9 mouse cellular contexts compared by ENCODE assay signal in the genomic region with DNA sequence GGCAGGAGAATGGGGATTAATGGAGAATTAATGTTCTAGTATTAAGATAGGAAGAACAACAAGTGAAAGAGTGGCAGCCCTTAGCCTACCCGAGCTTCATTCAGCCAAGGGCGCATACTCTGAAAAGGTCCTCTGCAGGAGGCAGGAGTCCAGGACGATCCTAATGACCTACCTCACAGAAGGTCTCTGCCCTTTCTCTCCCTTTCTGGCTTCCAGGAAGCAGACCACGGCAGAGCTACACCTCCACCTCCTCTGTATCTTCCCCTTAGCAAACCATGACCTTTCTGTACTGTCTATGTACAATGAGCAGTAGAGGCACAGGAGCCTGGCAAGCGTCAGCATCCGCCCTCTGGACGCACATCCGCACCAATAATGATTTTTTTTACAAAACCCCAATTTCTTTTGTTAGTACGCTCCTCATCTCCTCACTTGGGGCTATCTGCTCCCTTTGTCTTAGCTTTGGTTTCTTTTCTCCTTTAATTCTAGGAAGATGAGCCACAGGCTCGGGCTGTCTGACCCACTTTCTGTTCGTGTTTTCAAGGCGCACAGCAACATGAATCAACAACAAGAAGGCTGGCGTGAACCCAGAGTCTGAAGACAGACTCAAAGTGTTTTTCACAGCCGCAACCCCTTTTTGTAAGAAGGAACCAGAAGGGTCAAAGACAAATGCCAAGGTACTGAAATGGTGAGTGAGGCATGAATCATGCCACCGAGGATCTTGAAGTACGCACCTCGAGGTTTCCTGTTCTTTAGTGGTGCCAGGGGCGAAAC.
DNase-seq lines count a peak whose midpoint lies in the region; ATAC-seq and TF ChIP-seq lines count a peak whose summit lies in the region.
"Had no signal": no experiment of that assay in that cellular context is flagged by ENCODE, and none has a peak within 500 bp of the region (broad histone marks: within the 10 kb centered on the region; RNA-seq: fewer than 3 reads in every experiment).

No protein-coding gene starts in this region.

- peak; percentile 66 for DNase-seq in adrenal gland, postnatal 10 days
- DNase-seq in lung, postnatal 14 days = peak; percentile 65
- DNase-seq in spleen, adult 12 weeks (ENCODE audit: low spot score) = no peak
- no peak for DNase-seq in urinary bladder, postnatal 25 days (ENCODE audit: low spot score)

- H3K9ac ChIP-seq in intestine, postnatal 0 days (ENCODE audit: low read depth, low read length) = no peak overlapping the region
- no peak overlapping the region for H3K9ac ChIP-seq in intestine, embryonic 15.5 days
- H3K9ac ChIP-seq: lung, embryonic 15.5 days had no signal

- 64% methylated on average over 18 of the region's 18 CpGs for WGBS in intestine, postnatal 0 days
- WGBS in intestine, embryonic 15.5 days = 60% methylated on average over 18 of the region's 18 CpGs

- H3K4me1 ChIP-seq in intestine, postnatal 0 days (replicated peaks; ENCODE audit: control insufficient read depth, insufficient read depth, low read length) = no peaks in the 10 kb centered on the region
- H3K4me1 ChIP-seq in intestine, embryonic 15.5 days (replicated peaks) = peaks cover 7% of the 10 kb centered on the region; the same call in 1 of the 2 replicates
- peaks cover 17% of the 10 kb centered on the region for H3K4me1 ChIP-seq in E14TG2a.4 (replicated peaks; ENCODE audit: low read depth, low read length)

- no peak overlapping the region for H3K27ac ChIP-seq in intestine, postnatal 0 days (ENCODE audit: low read depth, low read length)
- no peak overlapping the region for H3K27ac ChIP-seq in intestine, embryonic 15.5 days
- H3K27ac ChIP-seq: lung, embryonic 15.5 days had no signal

- TF ChIP-seq CTCF in intestine, postnatal 0 days (IDR thresholded peaks at IDR 0.05; ENCODE audit: low read depth) = no peak
- TF ChIP-seq CTCF in E14TG2a.4 (conservative IDR thresholded peaks at IDR 0.05; ENCODE audit: low read length) = no peak

- 0 out of 2 replicates have a peak overlapping the region, but pooled peaks have one; percentile 30 for H3K4me2 ChIP-seq in intestine, postnatal 0 days (replicated peaks; ENCODE audit: low read depth)
- no peak overlapping the region for H3K4me2 ChIP-seq in intestine, embryonic 15.5 days (replicated peaks)
- H3K4me2 ChIP-seq: lung, embryonic 15.5 days had no signal

- H3K9me3 ChIP-seq in intestine, postnatal 0 days (ENCODE audit: control insufficient read depth) = no peaks in the 10 kb centered on the region
- H3K9me3 ChIP-seq in intestine, embryonic 15.5 days = no peaks in the 10 kb centered on the region
- no peaks in the 10 kb centered on the region for H3K9me3 ChIP-seq in E14TG2a.4 (ENCODE audit: low read length)
- H3K9me3 ChIP-seq: lung, embryonic 15.5 days had no signal

- H3K4me3 ChIP-seq in intestine, postnatal 0 days (ENCODE audit: low read depth, low read length) = no peak overlapping the region
- H3K4me3 ChIP-seq in intestine, embryonic 15.5 days (replicated peaks) = no peak overlapping the region
- peak overlapping the region; percentile 24 for H3K4me3 ChIP-seq in E14TG2a.4 (replicated peaks; ENCODE audit: low read length)
- H3K4me3 ChIP-seq: erythroblast, embryonic 14.5 days; lung, embryonic 15.5 days had no signal

- no peaks in the 10 kb centered on the region for H3K27me3 ChIP-seq in intestine, postnatal 0 days (replicated peaks; ENCODE audit: control insufficient read depth, insufficient read depth, low read length)
- H3K27me3 ChIP-seq in intestine, embryonic 15.5 days (replicated peaks) = no peaks in the 10 kb centered on the region
- no peaks in the 10 kb centered on the region for H3K27me3 ChIP-seq in E14TG2a.4 (ENCODE audit: insufficient read depth, low read length)
- H3K27me3 ChIP-seq: lung, embryonic 15.5 days had no signal

- ATAC-seq in intestine, postnatal 0 days = no peak
- no peak for ATAC-seq in intestine, embryonic 15.5 days

- H3K36me3 ChIP-seq in intestine, postnatal 0 days (ENCODE audit: control insufficient read depth, insufficient read depth) = no peaks in the 10 kb centered on the region
- H3K36me3 ChIP-seq in intestine, embryonic 15.5 days = no peaks in the 10 kb centered on the region
- H3K36me3 ChIP-seq in E14TG2a.4 (ENCODE audit: insufficient read depth, low read length) = no peaks in the 10 kb centered on the region
- H3K36me3 ChIP-seq: lung, embryonic 15.5 days had no signal

Comparison
In these comparisons a context has a peak if more than half of its experiments do, and no peak if none do; other contexts are left out.
1. DNase-seq: peak in adrenal gland, postnatal 10 days (single experiment) and lung, postnatal 14 days (single experiment); none in spleen, adult 12 weeks (single experiment) and urinary bladder, postnatal 25 days (single experiment).